ENCODE assay signal across 31 mouse cellular contexts in the genomic region with DNA sequence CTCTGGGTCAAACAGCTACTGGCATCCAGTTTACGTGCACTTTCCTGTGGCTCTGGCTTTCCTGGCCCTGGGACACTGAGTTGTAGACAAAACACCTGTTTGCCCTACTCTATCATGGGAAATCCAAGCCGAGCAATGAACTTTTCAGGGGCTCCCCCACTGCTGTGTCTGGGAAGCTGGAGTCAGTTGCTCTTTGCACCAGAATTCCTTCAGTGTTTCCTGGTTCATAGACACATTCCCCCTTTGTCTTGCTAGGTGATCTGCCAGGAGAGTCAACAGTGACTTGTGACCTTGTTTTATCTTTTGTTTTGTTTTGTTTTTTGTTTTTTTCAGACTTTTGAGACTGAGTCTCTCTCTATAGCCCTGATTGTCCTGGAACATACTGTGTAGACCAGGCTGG. TPM values are rescaled to one million over a fixed set of nuclear protein-coding genes. Genes with fewer than 3 reads are reported as not detected.
A peak's percentile ranks its signal among the peaks of the same experiment; 100 is the strongest.
DNase-seq lines count a peak whose midpoint lies in the region; ATAC-seq and TF ChIP-seq lines count a peak whose summit lies in the region.
"Had no signal": no experiment of that assay in that cellular context is flagged by ENCODE, and none has a peak within 500 bp of the region (broad histone marks: within the 10 kb centered on the region; RNA-seq: fewer than 3 reads in every experiment).

No protein-coding gene starts in this region.

- H3K4me2 ChIP-seq in intestine, postnatal 0 days (replicated peaks; ENCODE audit: low read depth) = no peak overlapping the region
- no peak overlapping the region for H3K4me2 ChIP-seq in hindbrain, embryonic 12.5 days (replicated peaks)
- H3K4me2 ChIP-seq: heart, embryonic 12.5 days; heart, embryonic 15.5 days; hindbrain, embryonic 14.5 days had no signal

- peak overlapping the region; percentile 70 for H3K27ac ChIP-seq in gastrocnemius, adult 2 months
- H3K27ac ChIP-seq in intestine, postnatal 0 days (ENCODE audit: low read depth, low read length) = peak overlapping the region; percentile 86
- no peak overlapping the region for H3K27ac ChIP-seq in hindbrain, embryonic 12.5 days
- H3K27ac ChIP-seq: forebrain, embryonic 10.5 days; heart, embryonic 15.5 days; hindbrain, embryonic 10.5 days; hindbrain, embryonic 14.5 days; hindbrain, postnatal 0 days had no signal

- no peaks in the 10 kb centered on the region for H3K9me3 ChIP-seq in intestine, postnatal 0 days (ENCODE audit: control insufficient read depth)
- H3K9me3 ChIP-seq in hindbrain, embryonic 12.5 days (replicated peaks) = no peaks in the 10 kb centered on the region
- H3K9me3 ChIP-seq: forebrain, embryonic 10.5 days; heart, embryonic 12.5 days; heart, embryonic 15.5 days; hindbrain, embryonic 10.5 days had no signal

- no peaks in the 10 kb centered on the region for H3K36me3 ChIP-seq in intestine, postnatal 0 days (ENCODE audit: control insufficient read depth, insufficient read depth)
- no peaks in the 10 kb centered on the region for H3K36me3 ChIP-seq in hindbrain, embryonic 12.5 days
- H3K36me3 ChIP-seq: forebrain, embryonic 10.5 days; heart, embryonic 12.5 days; heart, embryonic 15.5 days; hindbrain, embryonic 10.5 days had no signal

- H3K4me3 ChIP-seq in gastrocnemius, adult 2 months = no peak overlapping the region
- H3K4me3 ChIP-seq in intestine, postnatal 0 days (ENCODE audit: low read depth, low read length) = no peak overlapping the region
- H3K4me3 ChIP-seq in hindbrain, embryonic 12.5 days = no peak overlapping the region
- H3K4me3 ChIP-seq: forebrain, embryonic 10.5 days; heart, embryonic 12.5 days; heart, embryonic 15.5 days; hindbrain, embryonic 10.5 days had no signal

- H3K9ac ChIP-seq in intestine, postnatal 0 days (ENCODE audit: low read depth, low read length) = no peak overlapping the region
- no peak overlapping the region for H3K9ac ChIP-seq in hindbrain, embryonic 12.5 days
- H3K9ac ChIP-seq: forebrain, postnatal 0 days; heart, embryonic 12.5 days; heart, embryonic 15.5 days; hindbrain, embryonic 14.5 days had no signal

- 13% methylated on average over 2 of the region's 2 CpGs for WGBS in intestine, postnatal 0 days
- 80% methylated on average over 2 of the region's 2 CpGs for WGBS in hindbrain, embryonic 12.5 days

- no peak for DNase-seq in gastrocnemius, adult 2 months
- no peak for DNase-seq in gastrocnemius, adult 18-20 months (ENCODE audit: low spot score)
- peak; percentile 58 for DNase-seq in adipocyte (ENCODE audit: low spot score)
- DNase-seq in frontal cortex, postnatal 25 days (ENCODE audit: low spot score in 2 of 2) = no peak
- DNase-seq: adrenal gland, postnatal 10 days; adrenal gland, postnatal 36 days; cerebellum, adult 18-20 months; cerebellum, adult 9-10 months; cerebellum, postnatal 14 days; forebrain, postnatal 0 days; gastrocnemius, postnatal 14 days; heart, adult 11 months; heart, postnatal 10 days; heart, postnatal 36 days had no signal

- no peaks in the 10 kb centered on the region for H3K27me3 ChIP-seq in intestine, postnatal 0 days (replicated peaks; ENCODE audit: control insufficient read depth, insufficient read depth, low read length)
- peaks cover 13% of the 10 kb centered on the region for H3K27me3 ChIP-seq in hindbrain, embryonic 12.5 days
- H3K27me3 ChIP-seq: heart, embryonic 15.5 days had no signal

- intact Hi-C loops in gastrocnemius, adult 2 months (cut with DNase I) = no loop called here

- ATAC-seq in intestine, postnatal 0 days = peak; percentile 64
- ATAC-seq in hindbrain, embryonic 12.5 days (ENCODE audit: low FRiP score) = no peak
- ATAC-seq: activated CD4-positive, CD25-positive, alpha-beta regulatory T cell, adult 4 months; forebrain, embryonic 14.5 days; forebrain, postnatal 0 days; hindbrain, postnatal 0 days; inflammation-experienced regulatory T-cells, adult 6 months had no signal

- H3K4me1 ChIP-seq in intestine, postnatal 0 days (replicated peaks; ENCODE audit: control insufficient read depth, insufficient read depth, low read length) = 0 out of 2 replicates have a peak, but pooled peaks cover 4% of the 10 kb centered on the region
- no peaks in the 10 kb centered on the region for H3K4me1 ChIP-seq in hindbrain, embryonic 12.5 days
- H3K4me1 ChIP-seq: hindbrain, embryonic 10.5 days had no signal

- TF ChIP-seq CTCF in gastrocnemius, adult 2 months (IDR thresholded peaks at IDR 0.05) = no peak
- TF ChIP-seq CTCF in intestine, postnatal 0 days (IDR thresholded peaks at IDR 0.05; ENCODE audit: low read depth) = no peak

RNA-seq across cellular contexts. Expression of gene Gm10447, which starts 5.5 kb away (rescaled TPM):
- total RNA-seq in gastrocnemius, adult 2 months (2021) = not detected
- not detected for total RNA-seq in gastrocnemius, adult 18-20 months (2021)
- polyA plus RNA-seq in intestine, postnatal 0 days (2015; fragmentation: Nextera tagmentation; extraction: Ambion mirVana) = 0.12 and 0.23 TPM in 2 replicates
- polyA plus RNA-seq in hindbrain, embryonic 12.5 days (2016; fragmentation: Nextera tagmentation; extraction: Ambion mirVana) = 0.09 and 0.12 TPM in 2 replicates
- total RNA-seq: ES-E14; forebrain, postnatal 0 days; gastrocnemius, postnatal 14 days; gastrocnemius, postnatal 4 days; heart, postnatal 36 days; hindbrain, postnatal 0 days had no signal
- polyA plus RNA-seq: embryonic facial prominence, embryonic 11.5 days; embryonic facial prominence, embryonic 14.5 days; forebrain, embryonic 10.5 days; forebrain, embryonic 14.5 days; forebrain, postnatal 0 days; heart, embryonic 15.5 days; hindbrain, embryonic 10.5 days; hindbrain, postnatal 0 days; inflammation-experienced regulatory T-cells, adult 6 months had no signal

RNA-seq across cellular contexts. Expression of gene Shroom1, which starts 5.6 kb away (rescaled TPM):
- total RNA-seq in gastrocnemius, adult 2 months (2021) = under 1 TPM; 0.36 to 0.54 TPM
- total RNA-seq in gastrocnemius, adult 18-20 months (2021) = under 1 TPM; 0.71 to 0.73 TPM
- 3.0 and 3.7 TPM in 2 replicates for polyA plus RNA-seq in intestine, postnatal 0 days (2015; fragmentation: Nextera tagmentation; extraction: Ambion mirVana)
- 5.2 and 6.3 TPM in 2 replicates for polyA plus RNA-seq in hindbrain, embryonic 12.5 days (2016; fragmentation: Nextera tagmentation; extraction: Ambion mirVana)

RNA-seq across cellular contexts. Expression of gene Gm9837, which starts 18.9 kb away (rescaled TPM):
- total RNA-seq in gastrocnemius, adult 2 months (2021) = not detected
- not detected for total RNA-seq in gastrocnemius, adult 18-20 months (2021)
- not detected in 2 replicates for polyA plus RNA-seq in intestine, postnatal 0 days (2015; fragmentation: Nextera tagmentation; extraction: Ambion mirVana)
- not detected in 2 replicates for polyA plus RNA-seq in hindbrain, embryonic 12.5 days (2016; fragmentation: Nextera tagmentation; extraction: Ambion mirVana)
- total RNA-seq: adrenal gland, adult 18-20 months; adrenal gland, postnatal 10 days; adrenal gland, postnatal 36 days; ES-E14; gastrocnemius, postnatal 14 days; gastrocnemius, postnatal 4 days; heart, postnatal 10 days; heart, postnatal 36 days; hindbrain, postnatal 0 days had no signal
- polyA plus RNA-seq: activated CD4-positive, CD25-positive, alpha-beta regulatory T cell, adult 4 months; embryonic facial prominence, embryonic 11.5 days; embryonic facial prominence, embryonic 14.5 days; forebrain, embryonic 10.5 days; forebrain, embryonic 14.5 days; forebrain, postnatal 0 days; frontal cortex, adult 2 months; heart, embryonic 12.5 days; heart, embryonic 15.5 days; hindbrain, embryonic 10.5 days; hindbrain, embryonic 14.5 days; hindbrain, postnatal 0 days; inflammation-experienced regulatory T-cells, adult 6 months had no signal

RNA-seq across cellular contexts. Expression of gene Gdf9, which starts 20.5 kb away (rescaled TPM):
- under 1 TPM; 0.26 to 0.61 TPM for total RNA-seq in gastrocnemius, adult 2 months (2021)
- under 1 TPM; 0.11 to 0.17 TPM for total RNA-seq in gastrocnemius, adult 18-20 months (2021)
- 5.5 and 5.6 TPM in 2 replicates for polyA plus RNA-seq in intestine, postnatal 0 days (2015; fragmentation: Nextera tagmentation; extraction: Ambion mirVana)
- polyA plus RNA-seq in hindbrain, embryonic 12.5 days (2016; fragmentation: Nextera tagmentation; extraction: Ambion mirVana) = 2.6 and 3.9 TPM in 2 replicates
- polyA plus RNA-seq: inflammation-experienced regulatory T-cells, adult 6 months had no signal

RNA-seq across cellular contexts. Expression of gene Uqcrq, which starts 20.7 kb away (rescaled TPM):
- 1,000 to 10,000 TPM; 1,156 to 1,696 TPM for total RNA-seq in gastrocnemius, adult 2 months (2021)
- 1,000 to 10,000 TPM; 1,298 to 1,311 TPM for total RNA-seq in gastrocnemius, adult 18-20 months (2021)
- 2,040 and 2,166 TPM in 2 replicates for polyA plus RNA-seq in intestine, postnatal 0 days (2015; fragmentation: Nextera tagmentation; extraction: Ambion mirVana)
- polyA plus RNA-seq in hindbrain, embryonic 12.5 days (2016; fragmentation: Nextera tagmentation; extraction: Ambion mirVana) = 480 and 552 TPM in 2 replicates
